Mouse (Mus musculus) myocyte (in vitro differentiated cells): Measurements from ENCODE around the gene Ntsr1.

Experiments used
- CEBPB ChIP-seq: IDR thresholded peaks from 2 replicates; pipeline ENCODE4 v1.6.1; 2011; ENCODE audit warnings: mild to moderate bottlenecking, moderate library complexity; ENCODE audit not compliant: poor library complexity, insufficient read depth, severe bottlenecking
- E2F4 ChIP-seq: IDR thresholded peaks from one replicate; pipeline ENCODE4 v1.6.1; 2011; ENCODE audit warnings: mild to moderate bottlenecking, control low read depth, moderate library complexity; ENCODE audit not compliant: insufficient read depth
- MAX ChIP-seq: IDR thresholded peaks from one replicate; pipeline ENCODE4 v1.6.1; 2011; ENCODE audit warnings: low read depth, mild to moderate bottlenecking, control low read depth
- MYOD1 ChIP-seq, 3 experiments: IDR thresholded peaks; one replicate each; pipeline ENCODE4 v1.6.1; 2011; ENCODE audit warnings: control low read depth in 2 of 3, low read depth in 2 of 3, mild to moderate bottlenecking in 2 of 3, moderate library complexity in 1 of 3; ENCODE audit not compliant: insufficient read length in 2 of 3, control insufficient read depth in 1 of 3
- POLR2A ChIP-seq: IDR thresholded peaks from one replicate; pipeline ENCODE4 v1.6.1; 2011; ENCODE audit warnings: low read depth, mild to moderate bottlenecking, control low read depth, moderate library complexity; ENCODE audit not compliant: insufficient read length
- TCF12 ChIP-seq: IDR thresholded peaks from one replicate; pipeline ENCODE4 v1.6.1; 2011; ENCODE audit warnings: mild to moderate bottlenecking, control low read depth; ENCODE audit not compliant: poor library complexity, insufficient read depth, severe bottlenecking

DNA sequence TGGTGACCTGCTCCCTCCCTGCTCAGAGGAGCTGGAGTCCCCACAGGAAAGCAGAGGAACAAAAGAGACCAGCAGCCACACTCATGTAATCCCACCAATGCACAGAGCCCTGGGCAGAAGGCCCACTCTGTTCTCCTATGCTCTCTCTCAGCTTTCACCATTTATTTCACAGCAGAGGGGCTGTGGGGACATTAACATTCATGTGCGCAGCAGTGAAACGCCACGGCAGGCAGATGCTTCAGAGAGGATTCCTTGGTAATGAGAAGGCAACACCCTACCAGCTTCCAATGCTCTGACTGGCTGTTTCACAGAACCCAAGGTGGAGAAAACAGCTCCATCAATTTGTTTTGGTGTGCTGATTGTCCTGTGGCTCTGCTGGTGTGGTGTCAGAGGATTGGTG, 14.5 kb upstream of the Ntsr1 start:
- TF ChIP-seq CEBPB = no peak
- TF ChIP-seq TCF12 = no peak
- no peak for TF ChIP-seq MAX
- no peak for TF ChIP-seq POLR2A
- no peak for TF ChIP-seq MYOD1 (IDR thresholded peaks at IDR 0.05; ENCODE audit: control insufficient read depth in 1 of 3, insufficient read length in 2 of 3, low read depth in 2 of 3)
- no peak for TF ChIP-seq E2F4
